Mouse (Mus musculus): ENCODE measurements around the gene Rab44.

Gene Rab44

DNA sequence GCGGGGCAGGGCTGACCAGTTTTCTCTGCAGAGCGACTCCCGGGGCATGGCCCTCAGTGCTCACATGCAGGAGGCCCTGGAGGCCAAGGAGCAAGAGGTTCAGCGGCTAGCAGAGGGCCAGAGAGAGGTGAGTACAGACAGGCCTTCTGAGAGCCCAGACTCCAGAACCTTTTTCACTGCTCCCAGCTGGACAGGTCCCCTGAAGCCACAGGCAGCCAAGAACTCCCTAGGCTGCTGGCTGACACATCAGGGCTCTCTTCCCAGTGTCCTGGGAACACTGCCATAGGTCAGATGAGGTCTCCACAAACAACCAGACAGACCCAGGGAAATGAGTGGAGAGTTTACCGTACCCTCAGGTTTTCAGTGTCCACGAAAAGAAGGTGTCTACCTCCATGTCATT lies 22.3 kb downstream of the Rab44 start:
- DNase-seq = peak; percentile 73

DNA sequence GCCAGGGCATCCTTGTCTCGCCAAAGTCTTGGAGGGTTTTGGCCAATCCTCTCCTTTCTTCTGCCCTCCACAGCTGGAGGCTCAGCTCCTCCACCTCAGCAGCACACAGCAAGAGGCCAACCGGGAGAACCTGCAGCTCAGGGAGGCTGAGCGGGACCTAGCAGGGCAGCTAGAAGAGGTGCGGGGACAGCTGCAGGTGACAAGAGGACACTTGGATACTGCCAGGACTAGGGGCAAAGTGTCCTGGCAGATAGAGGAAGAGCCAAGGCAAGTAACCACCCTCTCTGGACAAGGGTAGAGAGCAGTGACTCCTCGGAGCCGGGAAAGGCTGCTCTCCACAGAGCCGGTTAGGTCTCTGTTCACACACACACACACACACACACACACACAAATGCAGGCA lies 24.0 kb downstream of the Rab44 start:
- DNase-seq = no peak

DNA sequence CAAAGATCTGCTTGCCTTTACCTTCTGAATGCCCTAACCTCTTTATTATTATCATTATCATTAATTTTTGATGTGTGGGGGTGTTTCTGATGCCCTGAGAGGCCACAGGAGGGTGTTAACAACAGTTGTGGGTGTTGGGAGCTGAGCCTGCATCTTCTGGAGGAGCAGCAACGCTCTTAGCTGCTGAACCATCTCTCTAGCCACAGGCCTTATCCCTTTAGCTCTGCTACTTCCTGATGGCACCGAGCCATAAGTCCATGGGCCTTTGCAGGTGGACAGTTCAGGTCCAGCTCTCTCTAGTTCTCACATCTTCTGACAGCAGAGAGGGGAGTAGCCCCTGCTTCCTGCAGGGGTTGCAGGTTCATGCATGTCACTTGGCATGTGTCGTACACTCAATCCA lies 27.6 kb downstream of the Rab44 start:
- no peak for DNase-seq

DNA sequence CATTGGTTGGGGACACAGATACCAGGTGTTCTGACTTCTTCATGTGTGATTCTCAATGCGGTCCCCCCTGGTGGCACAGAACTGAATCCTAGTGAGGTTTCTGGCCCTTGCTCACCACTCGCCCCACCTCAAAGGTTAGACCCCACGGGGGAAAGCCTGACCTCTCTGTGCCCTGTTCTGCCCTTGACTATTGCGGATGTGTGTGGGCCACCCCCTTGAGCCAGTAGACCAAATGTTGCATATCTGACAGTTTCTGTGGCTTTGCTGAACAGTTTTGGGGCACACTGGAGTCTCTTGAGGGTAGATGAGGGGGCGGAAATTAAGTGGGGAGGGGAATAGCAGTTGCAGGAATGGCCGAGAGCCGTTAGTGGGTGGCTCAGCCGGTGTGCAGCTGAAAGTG lies 29.3 kb downstream of the Rab44 start:
- no peak for DNase-seq

DNA sequence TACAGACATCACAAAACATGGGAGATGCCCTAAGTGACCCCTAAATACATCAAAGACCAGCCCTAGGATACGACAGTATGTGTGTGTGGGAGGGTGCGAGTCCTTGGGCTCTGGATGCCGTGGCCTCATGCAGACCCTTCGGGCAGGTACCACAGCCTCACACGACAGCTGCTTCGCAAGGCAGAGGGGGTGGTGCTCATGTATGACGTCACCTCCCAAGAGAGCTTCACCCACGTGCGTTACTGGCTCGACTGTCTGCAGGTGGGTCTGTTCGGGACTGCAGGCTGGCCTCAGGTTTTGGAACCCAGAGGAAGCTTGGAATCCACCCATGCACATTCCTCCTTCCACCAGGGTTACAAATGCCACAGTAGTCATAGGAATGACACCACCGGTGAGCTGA lies 31.2 kb downstream of the Rab44 start:
- DNase-seq = no peak

DNA sequence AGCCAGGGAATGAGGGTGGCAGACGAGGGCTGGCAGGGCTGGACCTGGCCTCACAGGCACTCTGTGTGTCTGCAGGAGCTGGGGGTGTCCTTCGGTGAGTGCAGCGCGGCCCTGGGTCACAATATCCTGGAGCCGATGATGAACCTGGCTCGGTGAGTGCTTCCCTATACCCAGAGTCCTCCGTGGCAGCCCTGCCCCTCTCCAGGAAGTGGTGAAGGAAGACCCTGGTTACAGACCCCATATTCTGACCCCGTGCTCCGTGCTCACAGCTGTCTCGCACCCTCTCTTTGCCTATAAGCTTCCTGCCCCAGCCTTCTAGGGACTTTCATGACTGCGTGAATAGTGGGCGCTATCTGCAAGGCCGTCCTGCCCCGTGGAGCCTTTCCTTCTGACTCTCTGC lies 33.3 kb downstream of the Rab44 start:
- DNase-seq = no peak

DNA sequence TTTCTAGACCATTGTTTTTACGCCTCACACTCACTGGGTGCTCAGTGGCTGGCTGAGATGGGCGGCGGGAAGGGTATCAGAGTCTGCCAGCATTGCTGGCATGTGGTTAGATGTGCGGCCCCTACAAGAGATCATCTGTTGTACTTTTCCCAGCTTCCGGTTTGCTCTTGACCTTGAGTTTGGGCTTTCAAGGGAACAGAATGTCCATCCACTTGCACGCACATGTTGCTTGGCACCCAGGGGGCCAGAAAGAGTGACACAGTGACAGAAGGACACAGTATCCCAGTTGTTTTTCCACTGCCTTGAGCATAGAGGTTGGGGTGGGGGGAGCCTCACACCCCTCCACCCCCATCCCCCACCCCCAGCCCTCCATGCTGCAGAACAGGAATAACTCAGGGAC lies 33.8 kb downstream of the Rab44 start:
- DNase-seq = no peak

DNA sequence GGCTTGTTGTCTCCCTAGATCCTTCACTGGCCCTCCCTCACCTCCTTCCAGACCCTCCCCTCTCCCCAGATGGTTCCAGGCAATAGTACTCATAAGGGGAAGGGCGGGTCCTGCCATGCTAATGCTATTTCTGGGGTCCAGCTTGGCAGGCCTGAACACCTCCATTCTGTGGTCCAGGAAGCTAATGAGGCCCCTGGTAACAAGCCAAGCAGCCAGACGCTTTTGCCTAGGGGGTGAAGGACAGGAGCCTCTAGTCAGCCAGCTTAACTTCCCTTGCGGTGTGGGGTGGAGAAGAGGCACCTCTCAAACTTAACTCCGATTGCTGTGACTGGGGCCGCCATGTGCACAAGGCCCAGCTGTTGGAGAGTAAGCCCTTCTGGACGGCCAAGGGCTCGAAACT lies 35.8 kb downstream of the Rab44 start:
- no peak for DNase-seq

DNA sequence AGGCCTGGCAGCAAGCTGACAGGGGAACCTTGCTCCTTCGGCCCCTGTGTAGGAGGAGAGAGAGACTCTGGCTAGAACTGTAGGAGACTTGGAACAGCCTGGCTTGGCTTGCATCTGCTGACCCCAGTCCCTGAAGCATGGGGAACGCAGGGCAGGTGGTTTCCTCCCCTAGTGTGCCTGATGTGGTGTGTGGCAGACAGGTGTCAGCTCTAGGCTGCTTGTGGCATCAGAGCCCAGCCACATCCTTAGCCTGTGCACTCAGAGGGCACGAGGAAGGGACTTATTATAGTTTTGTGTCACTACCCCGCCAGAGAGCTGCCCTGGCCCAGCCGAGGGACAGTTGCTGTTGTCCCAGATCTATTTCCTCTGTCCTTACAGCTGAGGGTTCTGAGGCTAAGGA lies 38.6 kb downstream of the Rab44 start:
- no peak for DNase-seq

DNA sequence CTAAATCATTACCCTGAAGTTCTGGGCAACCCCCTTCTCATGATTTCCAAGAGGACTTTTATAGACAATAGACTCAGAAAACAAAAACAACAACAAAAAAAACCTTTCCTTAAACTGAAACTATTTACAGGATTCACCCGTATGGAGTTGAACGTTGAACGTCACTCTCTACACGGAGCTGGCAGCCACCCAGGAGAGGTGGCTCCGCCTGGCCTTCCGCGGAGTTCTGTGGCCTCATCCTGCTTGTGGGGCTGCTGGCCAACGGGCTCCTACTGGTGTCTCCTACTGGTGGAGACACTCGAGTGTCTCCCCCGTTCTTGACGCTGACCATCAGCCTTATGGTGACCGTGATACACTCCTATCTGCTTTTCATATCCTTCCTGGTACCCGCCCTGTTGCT lies 40.3 kb downstream of the Rab44 start:
- no peak for DNase-seq

DNA sequence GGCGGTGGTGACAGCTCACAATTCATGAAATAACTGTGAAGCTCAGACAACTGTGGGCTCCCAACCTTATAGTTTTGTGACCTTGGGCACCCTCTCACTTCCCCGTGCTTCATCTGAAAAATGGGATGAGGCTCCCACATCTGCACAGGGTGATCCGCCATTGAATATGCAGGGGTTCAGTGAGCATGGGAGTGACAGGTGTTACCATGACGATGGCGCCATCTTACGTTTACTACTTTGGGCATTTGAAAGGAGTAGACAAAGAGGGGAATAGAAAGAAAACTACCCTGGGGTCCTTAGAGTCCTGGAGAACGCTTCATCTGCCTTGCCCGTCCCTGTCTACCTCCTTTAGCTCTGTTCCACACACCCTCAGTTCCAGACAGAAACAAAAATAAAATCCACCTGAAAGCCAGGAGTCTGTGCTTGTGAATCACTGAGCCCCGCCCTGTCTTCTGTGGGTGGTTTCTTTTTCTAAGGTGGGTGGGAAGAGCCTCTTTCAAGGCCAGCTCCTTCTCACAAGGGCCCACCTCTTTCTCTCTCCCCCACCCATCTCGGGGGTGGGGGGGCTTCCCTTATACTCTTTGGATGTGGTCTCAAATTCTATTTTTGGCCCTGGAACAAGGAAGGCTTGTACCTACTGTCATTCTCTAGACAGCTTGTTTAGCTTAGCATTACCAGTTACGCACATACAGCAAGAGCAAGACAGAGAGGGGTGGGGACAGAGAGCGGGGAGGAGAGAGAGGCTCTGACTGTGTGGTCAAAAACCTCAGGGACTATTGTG lies 41.6 kb downstream of the Rab44 start:
- DNase-seq = no peak

DNA sequence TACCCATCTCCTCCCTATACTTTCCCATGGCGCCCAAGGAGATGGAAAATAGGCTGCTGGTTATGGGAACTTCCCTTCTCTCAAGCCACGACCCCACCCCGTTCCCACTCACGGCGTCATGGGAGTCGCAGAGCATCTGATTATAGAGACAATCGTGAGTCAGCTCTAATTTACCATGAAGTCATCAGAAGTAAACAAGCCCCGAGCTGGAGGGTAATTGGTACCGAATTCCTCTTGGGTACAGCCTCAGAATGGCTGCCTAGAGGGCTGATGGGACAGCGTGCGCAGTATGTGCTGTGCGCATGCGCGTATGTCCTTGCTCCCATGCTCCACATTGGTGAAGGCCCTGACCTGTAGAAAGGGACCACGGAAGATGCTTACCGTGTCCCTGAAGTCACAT lies 42.5 kb downstream of the Rab44 start:
- DNase-seq = no peak

DNA sequence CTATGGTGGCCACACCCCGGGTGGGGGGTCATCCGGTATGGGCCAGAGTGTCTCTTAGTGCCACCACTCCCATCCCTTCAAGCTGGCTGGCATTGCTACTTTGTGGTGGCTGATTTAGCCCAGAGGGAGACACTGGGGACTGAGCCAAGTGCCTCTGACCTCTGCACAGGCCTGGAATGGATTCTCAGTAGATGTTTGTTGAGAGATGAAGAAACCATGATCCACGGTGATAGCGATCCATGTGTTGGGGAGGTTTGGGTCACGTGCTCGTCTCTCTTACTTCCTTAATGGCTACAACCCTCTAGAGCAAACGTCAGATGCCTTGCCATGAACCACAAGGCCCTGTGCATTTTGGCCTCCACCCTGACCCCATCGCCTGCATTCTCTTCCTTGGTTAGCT lies 42.9 kb downstream of the Rab44 start:
- DNase-seq = peak; percentile 67

DNA sequence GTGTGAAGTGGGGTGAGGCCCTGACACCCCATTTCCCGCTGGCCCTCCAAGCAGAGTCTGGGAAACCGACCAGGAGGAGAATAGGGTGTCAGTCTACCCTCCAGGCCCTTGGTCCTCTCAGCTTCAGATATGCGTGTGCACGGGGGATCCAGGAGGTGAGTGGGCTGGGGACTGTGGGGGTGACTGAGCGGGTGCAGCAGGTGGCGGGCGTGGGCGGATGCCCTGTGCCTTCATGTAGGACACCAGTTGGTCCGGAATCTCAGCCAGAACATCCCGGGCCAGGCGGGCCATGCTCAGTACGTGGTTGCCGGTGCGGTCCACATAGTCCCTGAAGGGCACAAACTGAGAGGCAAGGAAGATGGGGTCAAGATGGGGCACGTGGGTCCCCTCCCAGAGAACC lies 45.0 kb downstream of the Rab44 start:
- no peak for DNase-seq

DNA sequence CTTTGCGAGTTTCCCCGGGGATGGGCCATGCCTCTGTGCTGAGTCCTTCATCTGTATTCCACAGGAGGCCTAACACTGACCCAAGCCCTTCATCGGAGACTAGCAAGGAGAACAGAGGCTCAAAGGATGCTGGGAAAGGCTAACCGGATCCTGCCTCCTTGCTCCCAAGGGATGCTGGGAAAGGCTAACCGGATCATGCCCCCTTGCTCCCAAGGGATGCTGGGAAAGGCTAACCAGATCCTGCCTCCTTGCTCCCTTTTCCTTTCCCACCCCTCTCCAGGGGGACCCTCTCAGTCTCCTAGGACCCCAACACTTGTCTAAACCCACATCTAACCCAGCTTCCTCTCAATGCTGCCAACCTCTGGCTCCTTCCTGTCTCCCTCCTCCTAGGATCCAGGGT lies 45.4 kb downstream of the Rab44 start:
- no peak for DNase-seq

DNA sequence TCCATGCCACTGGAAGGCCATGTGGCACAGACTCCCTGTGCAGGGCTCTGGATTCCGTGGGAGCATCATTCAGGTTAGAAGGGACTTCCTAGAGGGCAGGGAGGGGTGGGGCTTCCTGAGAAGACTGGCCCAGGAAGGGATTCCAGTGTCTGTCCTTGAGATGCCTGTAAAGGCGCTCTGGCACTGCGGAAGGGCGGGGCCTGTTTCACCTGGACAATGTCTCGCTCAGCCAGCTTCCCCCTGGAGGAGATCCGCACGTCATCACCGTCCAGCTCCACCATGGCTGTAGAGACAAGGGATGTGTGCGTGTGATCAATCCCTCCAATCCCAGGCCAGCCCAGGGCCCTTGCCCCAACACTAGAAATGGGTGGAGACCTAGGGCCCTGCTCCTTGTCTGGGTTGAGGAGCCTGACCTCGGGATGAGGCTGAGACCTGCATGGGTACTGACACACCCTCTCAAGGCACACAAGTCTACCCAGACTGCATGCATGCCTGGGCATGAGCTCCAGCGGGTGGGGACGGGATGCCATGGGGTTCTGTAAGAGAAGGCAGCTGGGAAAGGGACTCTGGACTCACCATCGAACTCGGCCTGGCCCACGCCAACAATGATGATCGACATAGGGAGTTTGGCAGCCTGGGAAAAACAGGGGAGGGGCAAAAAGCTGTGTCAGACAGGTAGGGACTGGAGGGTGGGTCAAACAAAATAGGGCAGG lies 46.0 kb downstream of the Rab44 start:
- DNase-seq = no peak

DNA sequence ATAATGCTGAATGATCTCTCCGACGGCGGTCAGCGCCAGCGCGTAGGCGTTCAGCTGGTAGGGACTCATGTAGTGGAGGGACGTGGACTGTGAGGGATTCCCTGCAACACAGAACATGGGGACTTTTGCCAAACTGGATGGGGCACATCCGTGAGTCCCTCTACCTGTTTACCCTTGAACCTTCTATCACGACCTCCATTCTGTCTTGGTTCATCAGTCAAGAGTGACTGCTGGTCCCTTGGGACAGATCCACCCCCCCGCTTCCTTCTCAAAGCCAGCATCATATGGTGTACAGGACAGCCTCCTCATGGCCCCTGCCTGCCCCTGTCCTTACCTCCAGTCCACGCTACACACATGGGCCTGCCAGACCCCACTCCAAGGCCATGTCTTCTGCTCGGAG lies 48.4 kb downstream of the Rab44 start:
- no peak for DNase-seq

DNA sequence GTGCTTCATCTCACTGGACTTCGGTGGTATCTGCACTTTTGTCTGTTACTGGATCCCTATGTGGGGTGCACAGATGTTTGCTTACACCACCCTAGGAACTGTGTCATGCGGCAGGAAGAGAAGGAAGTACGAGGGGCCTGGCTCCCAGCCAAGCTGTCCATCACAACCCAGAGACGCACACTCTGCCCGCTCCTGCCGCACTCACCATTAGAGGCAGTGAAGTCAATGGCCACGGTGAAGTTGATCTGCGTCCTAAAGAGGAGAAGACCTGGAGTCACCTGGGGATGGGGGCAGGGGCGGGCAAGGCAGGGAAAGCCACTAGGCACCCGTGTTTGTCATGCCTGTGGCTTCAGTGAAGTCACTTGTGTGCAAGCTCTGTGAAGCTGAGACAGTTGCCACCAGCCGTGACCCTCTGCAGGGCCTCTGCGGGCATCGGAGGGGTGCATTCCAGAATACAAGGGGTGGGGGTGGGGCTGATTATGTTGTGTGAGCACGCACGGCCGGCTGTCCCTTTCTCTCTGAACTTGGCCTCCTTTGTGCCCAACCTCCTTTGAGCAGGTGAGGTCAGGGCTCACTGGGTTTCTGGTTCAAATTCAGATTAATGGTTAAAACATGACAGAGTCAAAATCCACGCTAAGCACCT lies 50.6 kb downstream of the Rab44 start:
- peak; percentile 81 for DNase-seq

DNA sequence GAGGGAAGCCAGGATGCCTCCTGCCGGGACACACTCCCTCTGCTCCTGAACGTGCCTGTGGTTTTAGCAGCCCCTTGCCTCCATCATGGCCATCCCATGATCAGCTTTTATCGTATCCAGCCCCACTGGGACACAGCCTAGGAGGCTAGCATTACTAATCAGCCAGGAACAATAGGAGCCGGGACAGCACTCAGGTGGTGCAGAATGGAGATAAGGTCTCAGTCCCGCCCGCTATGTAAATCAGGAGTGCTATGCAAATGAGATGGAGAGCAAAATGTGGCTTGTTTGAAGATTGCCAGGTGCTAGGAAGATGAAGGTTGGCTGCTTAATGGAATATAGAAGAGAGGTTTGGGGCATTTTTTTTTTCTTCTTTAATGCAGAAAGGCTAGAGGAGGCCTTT lies 51.5 kb downstream of the Rab44 start:
- DNase-seq = no peak

DNA sequence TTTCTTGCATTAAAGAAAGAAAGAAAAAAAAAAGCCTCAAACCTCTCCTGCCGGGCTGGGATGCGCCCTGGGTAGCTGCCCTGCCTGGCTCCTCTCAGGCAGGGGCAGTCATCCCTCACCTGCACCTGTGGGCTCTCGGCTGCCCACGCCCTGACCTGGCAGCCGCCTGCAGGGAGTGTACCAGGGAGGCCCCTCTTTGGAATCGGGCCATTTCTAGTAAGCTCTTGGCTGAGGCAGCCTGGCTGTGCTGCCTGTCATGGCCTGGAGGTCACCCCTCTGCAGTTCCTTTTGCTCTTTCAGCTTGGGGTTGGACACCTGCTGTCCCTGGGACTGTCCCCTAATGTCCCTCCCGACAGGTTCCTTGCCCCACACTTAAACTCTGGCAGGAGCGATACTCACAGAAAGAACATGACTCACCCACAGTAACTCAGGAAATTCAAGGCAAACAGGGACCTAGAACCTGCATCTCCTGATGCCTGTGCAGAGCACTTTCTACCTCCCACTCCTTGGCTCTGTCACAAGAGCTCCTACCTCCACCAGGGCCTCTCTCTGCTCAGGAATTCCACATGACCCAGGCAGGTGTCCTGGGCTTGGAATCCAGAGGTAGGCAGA lies 52.1 kb downstream of the Rab44 start:
- DNase-seq = no peak

DNA sequence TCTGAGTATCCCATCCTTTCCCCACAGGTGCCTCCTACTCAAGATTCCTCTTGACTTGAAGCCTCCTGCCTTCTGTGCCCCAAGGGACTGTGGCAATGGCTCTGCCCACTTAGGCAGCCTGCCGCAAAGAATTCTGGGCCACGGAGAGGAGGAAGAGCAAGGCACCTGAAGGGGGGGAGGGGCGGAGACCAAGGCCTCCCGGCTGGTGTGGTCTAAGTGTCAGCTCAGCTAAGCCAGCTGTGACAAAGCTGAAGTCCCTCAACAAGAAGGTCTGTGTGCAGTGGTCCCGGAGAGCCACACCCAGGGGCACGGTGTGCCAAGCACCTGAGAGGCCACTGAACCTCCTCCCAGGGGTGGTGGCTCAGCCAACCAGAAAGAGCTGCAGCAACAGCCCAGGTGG lies 53.4 kb downstream of the Rab44 start:
- DNase-seq = peak; percentile 76

DNA sequence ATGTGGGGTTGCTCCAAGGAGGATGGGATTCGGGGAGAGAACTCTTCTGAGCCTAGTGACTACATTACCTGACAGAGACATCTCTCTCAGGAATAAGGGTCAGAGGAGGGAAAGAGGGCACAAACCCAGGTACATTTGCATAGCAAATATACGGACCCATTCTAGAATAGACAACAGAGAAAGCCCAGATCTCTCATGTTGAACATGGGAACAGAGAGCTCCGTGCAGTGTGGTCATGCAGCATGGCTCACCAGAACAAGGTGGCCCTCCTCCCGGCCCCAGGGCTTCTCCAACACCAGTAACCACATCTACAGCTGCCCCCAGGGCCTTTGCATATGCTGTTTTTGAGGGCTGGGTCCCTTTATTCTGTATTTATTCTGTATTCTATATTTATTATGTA lies 54.5 kb downstream of the Rab44 start:
- DNase-seq = no peak

DNA sequence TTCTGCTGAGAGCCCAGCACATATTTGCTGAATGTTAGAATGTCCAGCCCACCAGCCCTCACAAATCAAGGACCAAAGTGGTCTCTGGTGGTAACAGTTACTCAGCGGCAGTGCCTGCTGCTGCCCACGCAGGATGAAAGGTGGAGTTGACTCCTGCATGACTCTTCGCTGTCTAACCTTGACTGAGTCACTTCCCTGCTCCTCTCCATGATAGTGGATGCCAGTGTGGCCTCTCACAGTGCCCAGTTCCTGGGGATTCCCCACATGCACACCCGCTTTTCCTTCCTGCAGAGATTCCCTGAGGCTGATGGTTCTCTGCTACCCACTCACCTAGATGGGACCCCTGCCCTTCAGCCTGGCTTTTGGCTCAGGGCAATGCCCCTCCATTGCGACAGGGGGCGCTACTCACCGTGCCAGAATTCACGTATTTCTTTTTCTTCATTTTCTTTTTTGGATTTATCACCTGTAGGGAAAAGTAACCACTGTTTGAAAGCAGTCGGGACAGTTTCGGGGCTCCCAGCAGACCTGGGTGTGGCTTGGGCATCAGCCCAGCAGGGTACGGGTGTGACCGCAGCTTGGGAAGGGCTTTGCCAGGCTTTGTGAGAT lies 55.2 kb downstream of the Rab44 start:
- no peak for DNase-seq
